Mouse (Mus musculus) retina, postnatal 1 day (tissue): Measurements from ENCODE around the gene Shd.
A peak's percentile ranks its signal among the peaks of the same experiment; 100 is the strongest.
"Not testable (repeated sequence)": the region's sequence is repeated elsewhere in the genome, so short reads cannot be mapped to it uniquely, and the experiment has no call there.

Source experiments
- DNase-seq: peaks from one replicate; pipeline ENCODE4 v3.0.0-alpha.2; 2012

Gene Shd

GRCm38 (mm10) chr17:55969966-55970891, at the start of gene Shd:
Gene Shd, plus strand, starts transcription at chr17:55970467.
- DNase-seq: peak; percentile 82

- peak; percentile 90 for DNase-seq
These were observed 38.4 kb upstream of the Shd start for GRCm38 (mm10) chr17:55931553-55932502.

DNA sequence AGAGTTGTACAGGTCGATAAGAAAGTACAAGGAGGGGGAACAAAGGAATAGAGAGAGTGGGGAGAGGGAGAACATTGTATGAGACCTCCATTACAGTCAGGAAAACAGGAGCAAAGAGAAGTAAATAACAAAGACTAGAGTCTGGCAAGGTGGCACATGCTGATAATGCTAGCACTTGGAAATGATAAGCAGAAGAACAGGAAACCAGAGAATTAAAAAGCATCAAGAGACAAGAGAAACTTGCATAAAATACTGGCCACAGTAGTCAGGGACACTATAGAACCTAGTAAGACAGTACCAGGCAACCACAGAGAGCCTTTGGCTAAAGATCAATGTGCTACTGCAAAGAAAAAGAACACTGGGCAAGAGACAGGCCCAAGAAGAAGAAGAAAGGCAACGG, 37.6 kb upstream of the Shd start:
- no peak for DNase-seq

DNA sequence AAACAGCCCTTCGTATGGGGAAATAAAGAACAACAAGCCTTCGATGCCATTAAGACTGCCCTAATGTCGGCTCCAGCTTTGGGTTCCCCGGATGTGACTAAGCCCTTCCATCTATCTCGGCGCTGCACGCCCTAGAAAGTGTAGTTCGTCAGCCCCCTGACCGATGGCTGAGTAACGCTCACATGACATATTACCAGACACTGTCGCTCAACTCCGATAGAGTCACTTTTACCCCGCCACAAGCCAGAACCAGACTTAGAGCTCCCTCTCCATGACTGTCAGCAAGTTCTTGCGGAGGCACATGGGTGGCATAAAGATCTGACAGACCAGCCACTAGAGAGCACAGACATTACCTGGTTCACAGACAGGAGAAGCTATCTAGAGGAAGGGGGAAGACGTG, 37.1 kb upstream of the Shd start:
- no peak for DNase-seq

- DNase-seq: not testable (repeated sequence)
These were observed 25.8 kb upstream of the Shd start for GRCm38 (mm10) chr17:55944387-55944865.

- DNase-seq: peak; percentile 90
These were observed 25.2 kb upstream of the Shd start for GRCm38 (mm10) chr17:55944866-55945682.

DNA sequence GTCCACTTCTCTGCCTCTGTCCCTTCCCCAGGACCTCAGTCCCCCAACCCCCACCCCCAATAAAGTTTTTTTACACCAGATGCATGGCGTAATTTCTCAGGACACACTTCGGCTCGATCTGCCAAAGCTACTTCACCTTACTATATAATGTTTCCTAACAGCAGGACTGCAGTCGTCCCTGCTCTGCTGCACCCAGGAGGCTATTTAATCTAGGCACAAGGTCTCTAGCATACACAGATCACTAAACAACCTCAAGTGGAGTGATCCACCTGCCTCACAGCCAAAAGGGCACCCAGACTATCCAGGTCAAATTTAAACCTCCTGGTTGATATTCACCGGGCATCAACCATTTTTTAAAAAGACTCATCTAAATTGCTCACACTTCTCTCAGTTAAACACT, 24.6 kb upstream of the Shd start:
- DNase-seq: no peak

GRCm38 (mm10) chr17:55948647-55949046, 21.6 kb upstream of the Shd start:
- no peak for DNase-seq

GRCm38 (mm10) chr17:55949400-55949799, 20.9 kb upstream of the Shd start, which contains the start of gene Zfp119b:
Gene Zfp119b, minus strand, starts transcription at chr17:55949500.
- DNase-seq: no peak

- DNase-seq: no peak
These were observed 19.7 kb upstream of the Shd start for GRCm38 (mm10) chr17:55950601-55951000.

- no peak for DNase-seq
These were observed 18.2 kb upstream of the Shd start for GRCm38 (mm10) chr17:55952041-55952440.

DNA sequence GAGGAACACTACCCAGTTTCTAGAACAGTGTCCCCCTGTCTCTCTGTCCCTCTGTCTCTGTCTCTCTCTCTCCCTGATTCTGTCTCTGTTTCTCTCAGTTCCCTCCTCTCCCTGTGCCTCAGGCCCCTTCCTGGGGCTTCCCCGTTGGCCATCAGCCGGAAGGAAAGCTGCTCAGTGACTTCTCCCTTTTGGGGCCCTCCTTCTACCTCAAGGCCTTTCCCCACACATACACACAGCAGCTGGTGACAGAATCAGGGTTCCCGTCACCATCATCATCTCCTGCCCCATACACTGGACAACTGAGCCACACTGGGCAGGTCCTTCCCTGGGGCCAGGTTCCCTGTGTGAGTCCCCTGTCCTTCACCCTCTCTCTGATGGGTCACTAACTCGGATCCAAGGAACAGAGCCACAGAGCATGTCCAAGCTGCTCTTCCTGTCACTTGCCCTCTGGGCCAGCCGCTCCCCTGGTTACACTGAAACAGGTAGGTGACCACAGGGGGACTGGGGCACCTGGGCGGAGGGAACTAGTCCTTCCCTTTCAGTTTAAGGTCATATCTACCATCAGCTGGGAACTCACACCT, 17.7 kb upstream of the Shd start, which contains the start of gene Ebi3:
Ebi3 (plus strand) TSS at position 194 of the 581 bp plus-strand sequence.
- no peak for DNase-seq

GRCm38 (mm10) chr17:55953751-55954150, 16.5 kb upstream of the Shd start:
- no peak for DNase-seq

- DNase-seq: no peak
These were observed 16.0 kb upstream of the Shd start for GRCm38 (mm10) chr17:55954229-55954628.

GRCm38 (mm10) chr17:55956129-55956528, 14.1 kb upstream of the Shd start:
- peak; percentile 80 for DNase-seq

DNA sequence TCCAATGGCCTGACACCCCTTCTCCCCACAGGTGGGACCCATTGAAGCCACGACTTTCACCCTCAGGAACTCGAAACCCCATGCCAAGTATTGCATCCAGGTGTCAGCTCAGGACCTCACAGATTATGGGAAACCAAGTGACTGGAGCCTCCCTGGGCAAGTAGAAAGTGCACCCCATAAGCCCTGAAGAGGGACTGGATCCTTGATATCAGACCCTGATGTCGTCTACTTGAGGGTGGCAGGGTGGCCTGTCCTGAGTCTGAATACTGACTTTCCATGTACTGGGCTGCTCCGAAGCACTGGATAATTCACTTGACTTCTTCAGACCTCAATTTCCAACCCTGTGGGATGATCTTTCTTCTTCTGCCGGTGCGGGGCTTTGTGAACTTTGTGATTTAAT, 13.7 kb upstream of the Shd start:
- no peak for DNase-seq

- peak; percentile 82 for DNase-seq
These were observed 13.1 kb upstream of the Shd start for GRCm38 (mm10) chr17:55957168-55957567.

- no peak for DNase-seq
These were observed 12.3 kb upstream of the Shd start for GRCm38 (mm10) chr17:55957726-55958583.

DNA sequence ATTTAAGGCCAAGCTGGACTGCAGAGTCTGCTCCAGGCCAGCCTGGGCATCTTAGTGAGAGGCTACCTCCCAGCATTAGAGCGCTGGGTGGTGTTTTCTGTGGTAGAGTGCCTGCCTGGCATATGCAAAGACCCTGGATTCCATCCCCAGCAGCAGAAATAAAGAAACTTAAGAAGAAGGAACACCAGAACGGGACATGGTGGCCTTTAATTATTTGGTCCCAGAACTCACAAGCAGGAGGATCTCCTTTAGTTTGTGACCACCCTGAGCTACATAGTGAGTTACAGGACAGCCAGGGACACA, 11.7 kb upstream of the Shd start:
- DNase-seq: no peak

DNA sequence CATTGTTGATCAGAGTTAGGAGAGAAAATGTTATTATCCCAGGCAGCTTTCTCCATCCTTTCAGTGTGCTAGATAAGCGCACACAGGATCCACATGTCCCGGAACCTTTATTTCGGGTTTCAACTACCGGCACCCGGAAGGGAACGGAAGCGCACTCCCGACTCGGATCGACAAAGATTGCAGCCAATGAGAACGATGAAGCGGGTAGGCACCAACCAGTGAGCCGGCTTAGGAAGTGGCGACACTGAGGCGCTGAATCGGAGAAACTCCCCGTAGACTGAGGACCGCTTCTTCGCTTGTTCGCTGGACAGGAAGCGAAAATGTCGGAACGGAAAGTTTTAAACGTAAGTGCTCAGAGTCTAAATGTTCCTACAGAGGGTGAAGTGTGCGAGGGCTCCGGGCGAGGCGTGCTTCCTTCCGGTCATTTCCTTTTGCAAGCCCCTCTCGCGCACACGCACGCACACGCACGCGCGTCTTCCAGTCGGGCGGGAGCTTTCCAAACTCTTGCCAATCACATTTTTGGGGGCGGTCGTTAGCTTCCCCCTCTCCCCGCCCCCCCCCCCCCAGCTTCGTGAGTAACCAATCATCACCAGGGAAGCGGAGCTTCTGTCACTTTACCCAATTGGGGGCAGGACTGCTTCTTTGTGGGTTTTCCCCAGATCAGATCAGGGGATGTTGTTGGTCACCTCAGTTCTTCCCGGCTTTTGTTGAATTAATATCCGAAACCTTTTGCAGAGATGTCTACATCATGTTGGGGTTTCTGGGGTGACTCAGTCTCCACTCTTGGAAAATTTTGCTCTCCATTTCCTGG, 11.1 kb upstream of the Shd start, which contains the start of gene Yju2:
Yju2 (plus strand) TSS at position 182 of the 811 bp plus-strand sequence.
- peak; percentile 99 for DNase-seq
